Mouse (Mus musculus) embryonic fibroblast, embryonic 13.5 days (primary cell): ENCODE results near the gene Lyg2. TPM values are rescaled to one million over a fixed set of nuclear protein-coding genes. Genes with fewer than 3 reads are reported as not detected.
A peak's percentile ranks its signal among the peaks of the same experiment; 100 is the strongest.

Source experiments
- H3K27ac ChIP-seq: 2 replicates; pipeline ENCODE4 v1.5.1; 2012; ENCODE audit warnings: low read length, control low read depth, inconsistent platforms; ENCODE audit not compliant: insufficient read depth
- H3K4me1 ChIP-seq: 2 replicates; pipeline ENCODE4 v1.6.1; 2011; ENCODE audit warnings: low read length; ENCODE audit not compliant: control insufficient read depth, insufficient read depth
- H3K4me3 ChIP-seq: 2 replicates; pipeline ENCODE4 v1.5.1; 2011; ENCODE audit warnings: mild to moderate bottlenecking, control low read depth, low read length; ENCODE audit not compliant: insufficient read depth
- CTCF ChIP-seq: IDR thresholded peaks from 2 replicates; pipeline ENCODE4 v1.5.1; 2011; ENCODE audit warnings: mild to moderate bottlenecking, control low read depth, low read length, moderate library complexity, borderline replicate concordance; ENCODE audit not compliant: insufficient read depth
- POLR2A ChIP-seq: IDR thresholded peaks from 2 replicates; pipeline ENCODE4 v1.6.1; 2011; ENCODE audit warnings: low read depth, mild to moderate bottlenecking, control low read depth, low read length, moderate library complexity
- polyA plus RNA-seq: library from polyadenylated mRNA; stranded (reverse); fragments of >200 nt; gene quantifications from 2 replicates; pipeline ENCODE4 v1.2.4, GENCODE M21; 2011; ENCODE audit warnings: low read depth; ENCODE audit not compliant: missing spikeins, insufficient read length

The Lyg2 gene
- polyA plus RNA-seq, 1 experiment, result not detected

DNA sequence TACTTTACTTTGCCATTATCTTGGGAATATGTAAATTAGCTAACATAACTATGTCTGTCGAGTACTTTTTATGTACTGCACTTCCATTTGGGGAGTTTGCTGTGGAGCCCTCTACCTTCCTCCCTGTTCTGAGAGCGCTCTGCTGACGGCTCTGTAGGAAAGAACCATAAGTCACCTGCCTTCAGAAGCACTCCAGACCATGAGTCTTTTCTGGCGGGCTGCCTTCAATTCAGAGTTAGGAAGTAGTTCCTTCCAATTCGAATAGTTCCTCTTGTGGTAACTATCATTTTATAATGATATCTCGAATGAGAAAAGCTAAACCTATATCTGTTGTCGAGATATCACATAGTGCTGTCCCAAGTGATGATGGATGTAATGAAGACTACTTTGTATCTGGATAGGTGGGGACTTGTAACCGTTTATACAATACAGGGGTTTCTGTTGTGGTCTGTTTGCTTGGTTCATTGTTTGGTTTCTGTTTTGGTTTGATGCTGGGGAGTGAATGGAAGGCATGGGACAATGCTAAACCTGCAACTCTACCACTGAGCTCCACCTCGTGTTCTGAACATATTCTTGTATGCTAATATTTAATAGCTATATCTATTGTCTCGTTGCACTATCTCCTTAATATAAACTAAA, 48.5 kb downstream of the Lyg2 start:
- Histone ChIP-seq H3K27ac (no peak overlapping the region), H3K4me3 (no peak overlapping the region), H3K4me1 (peaks cover 6% of the 10 kb centered on the region)
- no peak for TF ChIP-seq POLR2A
- TF ChIP-seq CTCF, result no peak

DNA sequence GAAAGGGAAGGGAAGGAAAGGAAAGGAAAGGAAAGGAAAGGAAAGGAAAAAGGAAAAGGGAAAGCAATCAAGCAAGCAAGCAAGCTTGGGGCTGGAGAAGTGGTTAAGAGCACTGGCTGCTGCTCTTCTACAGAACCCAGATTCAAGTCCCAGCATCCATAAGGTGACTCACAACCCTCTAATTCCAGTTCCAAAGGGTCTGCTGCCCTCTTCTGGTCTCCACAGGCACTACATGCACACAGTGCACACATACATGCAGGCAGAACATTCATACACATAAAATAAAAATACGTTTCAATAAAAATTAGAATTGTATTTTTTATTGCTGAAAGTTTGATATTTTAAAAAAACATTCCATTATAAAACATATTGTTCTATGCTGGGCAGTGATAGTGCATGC, 49.2 kb downstream of the Lyg2 start:
- TF ChIP-seq CTCF (peak; percentile 62; the same call in 1 of the 2 replicates), POLR2A (no peak)
- H3K4me1 ChIP-seq, result peaks cover 6% of the 10 kb centered on the region
- H3K4me3 ChIP-seq, result no peak overlapping the region
- H3K27ac ChIP-seq, result no peak overlapping the region

DNA sequence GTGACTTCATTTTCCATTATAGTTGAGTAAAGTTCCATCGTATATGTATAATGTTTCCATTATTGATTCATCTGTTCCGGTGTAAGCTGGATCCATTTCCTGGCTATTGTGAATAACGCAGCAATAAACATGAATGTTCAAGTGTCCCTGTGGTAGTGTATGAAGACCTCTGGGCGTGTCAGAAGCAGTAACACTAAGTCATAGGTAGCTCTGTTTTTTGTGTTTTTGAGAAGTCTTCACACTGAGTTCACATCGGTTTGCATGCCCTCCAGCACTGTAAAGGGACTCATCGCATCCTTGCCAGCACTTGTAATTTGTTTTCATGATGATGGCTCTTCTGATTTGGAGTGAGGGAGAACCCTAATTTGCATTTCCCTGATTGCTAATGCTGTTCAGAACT, 50.0 kb downstream of the Lyg2 start, which contains the start of gene Tsga10:
Gene Tsga10, minus strand, starts transcription at position 144 of the 400 bp plus-strand sequence.
- H3K27ac ChIP-seq, result peak within 1 kb of the TSS; percentile 82
- TF ChIP-seq CTCF (no peak), POLR2A (no peak)

DNA sequence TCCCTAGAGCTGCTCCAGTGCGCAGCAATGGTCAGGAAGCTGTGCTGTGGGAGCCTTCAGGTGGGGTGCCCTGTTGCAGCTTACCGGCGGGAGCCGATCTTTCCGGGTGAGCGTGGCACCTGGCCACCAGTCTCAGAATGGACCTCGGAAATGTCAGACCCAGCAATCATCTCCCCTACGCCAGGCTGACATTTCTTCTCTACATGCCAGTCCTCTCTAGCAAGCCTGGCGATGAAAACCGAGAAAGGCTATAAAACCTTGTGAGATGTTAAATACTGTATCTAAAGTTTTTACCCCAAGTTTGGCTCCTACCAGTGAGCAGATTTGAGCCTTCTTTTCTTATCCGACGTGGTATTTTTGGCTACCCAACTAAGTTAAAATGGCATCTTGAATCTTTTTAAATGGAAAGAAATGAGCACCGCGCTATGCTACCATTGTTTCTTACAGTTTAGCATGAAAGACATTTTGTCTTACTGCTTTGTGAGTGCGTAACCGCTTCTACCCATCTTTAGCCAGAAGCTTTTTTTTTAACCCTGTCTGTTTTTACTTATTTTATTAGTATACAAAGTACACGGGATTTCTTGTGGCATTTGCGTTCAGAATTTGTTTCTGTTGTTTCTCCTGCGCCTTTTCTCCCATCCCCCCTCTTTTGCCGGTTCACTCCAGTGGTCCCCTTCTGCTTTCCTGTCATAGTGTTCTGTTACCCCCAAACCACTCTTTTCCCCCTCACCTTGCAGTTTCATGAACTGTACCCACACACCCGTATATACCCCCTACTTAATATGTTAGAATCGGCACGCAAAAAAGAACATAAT, 50.7 kb downstream of the Lyg2 start:
- 0 out of 2 replicates have a peak, but pooled peaks cover 2% of the 10 kb centered on the region for H3K4me1 ChIP-seq
- TF ChIP-seq CTCF (no peak), POLR2A (peak; percentile 96)
- peak overlapping the region; percentile 82 for H3K27ac ChIP-seq

More for the DNA sequence above, 50.0 kb downstream of the Lyg2 start, which contains the start of gene Tsga10:
- Histone ChIP-seq H3K4me1 (peaks cover 6% of the 10 kb centered on the region), H3K4me3 (peak within 1 kb of the TSS; percentile 72)

DNA sequence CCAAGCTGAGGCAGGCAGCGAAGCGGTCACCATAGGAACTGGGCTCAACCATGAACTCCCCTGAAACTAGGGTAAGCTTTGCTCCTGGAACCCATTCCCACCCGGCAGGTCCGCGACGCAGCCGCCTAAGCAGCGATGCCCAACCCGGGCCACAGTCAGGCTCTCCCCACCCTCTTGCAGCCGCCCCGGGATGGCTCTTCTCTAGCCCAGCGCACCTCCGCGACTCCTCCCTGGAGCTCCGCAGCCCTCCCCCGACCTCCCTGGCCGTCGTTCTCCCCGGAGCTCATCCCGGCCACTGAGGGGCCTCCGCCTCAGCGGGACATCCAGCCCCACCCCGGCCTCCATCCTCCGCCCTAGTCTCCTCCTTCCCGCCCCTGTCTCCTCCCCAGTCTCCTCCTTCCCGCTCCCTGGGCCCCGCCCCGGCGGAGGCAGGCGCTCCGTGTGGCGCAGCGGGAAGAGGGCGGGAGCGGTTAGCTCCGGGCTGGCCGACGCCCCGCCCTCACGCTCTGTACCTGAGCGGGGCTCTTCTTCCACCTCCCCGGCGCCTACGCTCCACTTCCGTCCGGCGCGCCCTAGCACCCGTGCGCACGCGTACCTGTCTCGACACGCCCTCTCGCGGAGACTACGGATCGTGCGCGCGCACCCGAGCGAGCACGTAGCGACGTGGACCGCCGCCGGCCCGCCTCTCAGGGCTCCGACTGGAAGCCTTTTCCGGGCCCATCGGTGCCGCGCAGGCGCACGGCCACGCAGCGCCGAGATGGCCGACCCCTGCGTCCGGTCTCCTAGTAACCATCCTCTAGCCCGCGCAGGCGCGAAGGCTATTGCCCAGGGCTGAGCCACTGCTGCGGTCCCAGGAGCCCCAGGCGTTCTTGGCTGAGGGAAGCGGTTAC, 51.5 kb downstream of the Lyg2 start:
- Histone ChIP-seq H3K4me1 (0 out of 2 replicates have a peak, but pooled peaks cover 2% of the 10 kb centered on the region), H3K27ac (peak overlapping the region; percentile 82), H3K4me3 (peak overlapping the region; percentile 72)
- TF ChIP-seq CTCF (no peak; the same call in 1 of the 2 replicates), POLR2A (peak; percentile 94)

More for the DNA sequence above, 50.7 kb downstream of the Lyg2 start:
- peak overlapping the region; percentile 72 for H3K4me3 ChIP-seq

Other genes with a start within 250 kb of the Lyg2 start
- 0.18 TPM in 1 of 2 replicates, not detected in the other for gene 2010300C02Rik, start 196.4 kb downstream of the Lyg2 start, polyA plus RNA-seq
- 3.1 and 3.3 TPM in 2 replicates for gene Tsga10, start 50.1 kb downstream of the Lyg2 start, polyA plus RNA-seq
- 5.6 and 6.9 TPM in 2 replicates for gene Lipt1, start 44.8 kb downstream of the Lyg2 start, polyA plus RNA-seq
- gene Mitd1, start 26.1 kb downstream of the Lyg2 start, polyA plus RNA-seq, result 28.4 and 29.2 TPM in 2 replicates
- gene Mrpl30, start 26.0 kb downstream of the Lyg2 start, polyA plus RNA-seq, result 158 and 204 TPM in 2 replicates
- not detected in 2 replicates for gene Lyg1, start 41.3 kb upstream of the Lyg2 start, polyA plus RNA-seq
- 89.5 and 141 TPM in 2 replicates for gene Txndc9, start 81.4 kb upstream of the Lyg2 start, polyA plus RNA-seq
- 56.2 and 63.2 TPM in 2 replicates for gene Eif5b, start 81.5 kb upstream of the Lyg2 start, polyA plus RNA-seq
- gene Rev1, start 213.3 kb upstream of the Lyg2 start, polyA plus RNA-seq, result 23.2 and 29.8 TPM in 2 replicates